8 mouse cellular contexts compared by ENCODE assay signal in genomic region chr13:58148256-58148831, GRCm38 (mm10). TPM values are rescaled to one million over a fixed set of nuclear protein-coding genes. Genes with fewer than 3 reads are reported as not detected.
DNase-seq lines count a peak whose midpoint lies in the region; ATAC-seq and TF ChIP-seq lines count a peak whose summit lies in the region.

No protein-coding gene starts in this region.

- H3K4me3 ChIP-seq in left cerebral cortex, adult 2 months: peak overlapping the region; percentile 41
- H3K4me3 ChIP-seq in limb, embryonic 10.5 days: peak overlapping the region; percentile 46
- peak overlapping the region; percentile 32 for H3K4me3 ChIP-seq in midbrain, embryonic 15.5 days

- intact Hi-C loops in left cerebral cortex, adult 2 months (cut with DNase I): no loop called here

- peak overlapping the region; percentile 62 for H3K4me2 ChIP-seq in midbrain, embryonic 15.5 days

- TF ChIP-seq POLR2A in brain, embryonic 14.5 days (IDR thresholded peaks at IDR 0.05; ENCODE audit: borderline replicate concordance, extremely low read depth, insufficient read depth, insufficient read length, poor library complexity, severe bottlenecking): no peak

- peak overlapping the region; percentile 23; the same call in 1 of the 2 replicates for H3K9ac ChIP-seq in midbrain, embryonic 15.5 days

- H3K27ac ChIP-seq in left cerebral cortex, adult 2 months: no peak overlapping the region
- no peak overlapping the region for H3K27ac ChIP-seq in limb, embryonic 10.5 days
- peak overlapping the region; percentile 62 for H3K27ac ChIP-seq in midbrain, embryonic 15.5 days

- no peaks in the 10 kb centered on the region for H3K9me3 ChIP-seq in limb, embryonic 10.5 days (replicated peaks)
- H3K9me3 ChIP-seq in midbrain, embryonic 15.5 days: no peaks in the 10 kb centered on the region

- under 1% methylated on average over 17 of the region's 17 CpGs for WGBS in limb, embryonic 10.5 days
- under 1% methylated on average over 17 of the region's 17 CpGs for WGBS in midbrain, embryonic 15.5 days

- peaks cover 12% of the 10 kb centered on the region for H3K4me1 ChIP-seq in limb, embryonic 10.5 days
- H3K4me1 ChIP-seq in midbrain, embryonic 15.5 days: peaks cover 12% of the 10 kb centered on the region

- peak; percentile 28 to 33 for DNase-seq in left cerebral cortex, adult 2 months (ENCODE audit: extremely low spot score in 1 of 2, low spot score in 2 of 2)
- DNase-seq in left cerebral cortex, adult 11 months (ENCODE audit: low spot score): no peak
- DNase-seq in brain, embryonic 14.5 days (ENCODE audit: low read depth): peak; percentile 94
- DNase-seq in limb, embryonic 10.5 days (ENCODE audit: low spot score): peak; percentile 81
- DNase-seq in testis, postnatal 10 days (ENCODE audit: low spot score): peak; percentile 77

- H3K27me3 ChIP-seq in limb, embryonic 10.5 days (ENCODE audit: low read depth, poor library complexity, severe bottlenecking): no peaks in the 10 kb centered on the region
- H3K27me3 ChIP-seq in midbrain, embryonic 15.5 days (replicated peaks): no peaks in the 10 kb centered on the region

- H3K36me3 ChIP-seq in limb, embryonic 10.5 days: no peaks in the 10 kb centered on the region
- H3K36me3 ChIP-seq in midbrain, embryonic 15.5 days (replicated peaks): no peaks in the 10 kb centered on the region

- no peak for TF ChIP-seq CTCF in left cerebral cortex, adult 2 months (IDR thresholded peaks at IDR 0.05)
- TF ChIP-seq CTCF in brain, embryonic 14.5 days (IDR thresholded peaks at IDR 0.05; ENCODE audit: borderline replicate concordance, extremely low read depth, insufficient read depth, insufficient read length): no peak

- ATAC-seq in erythroblast, adult 5-6 weeks (replicated peaks; ENCODE audit: low FRiP score, poor library complexity, severe bottlenecking): peak; percentile 96
- peak; percentile 80 to 81 for ATAC-seq in hematopoietic stem cell, adult 5-6 weeks (replicated peaks in 1 of 2; ENCODE audit: insufficient read depth in 1 of 2, low FRiP score in 2 of 2, low TSS enrichment in 1 of 2, low read depth in 1 of 2, poor library complexity in 2 of 2, severe bottlenecking in 2 of 2)
- ATAC-seq in midbrain, embryonic 15.5 days (replicated peaks): peak; percentile 90

RNA-seq across cellular contexts. Expression of gene Idnk, which starts 9.1 kb away (rescaled TPM):
- 10 to 100 TPM; 31.2 to 31.6 TPM for total RNA-seq in left cerebral cortex, adult 2 months (2021)
- polyA plus RNA-seq in brain, embryonic 14.5 days (2012; rRNA removed): 29.3 and 31.0 TPM in 2 replicates
- 9.2 and 15.0 TPM in 2 replicates for total RNA-seq in erythroblast, adult 5-6 weeks (2015; ENCODE audit: low replicate concordance)
- total RNA-seq in erythroblast, adult 5-6 weeks (2017; ENCODE audit: low replicate concordance): 4.7 and 14.4 TPM in 2 replicates
- total RNA-seq in hematopoietic stem cell, adult 5-6 weeks (2017): 28.0 and 47.5 TPM in 2 replicates
- polyA plus RNA-seq in limb, embryonic 10.5 days (2016; fragmentation: Nextera tagmentation; extraction: Ambion mirVana): 36.1 and 37.7 TPM in 2 replicates
- 60.4 and 60.8 TPM in 2 replicates for polyA plus RNA-seq in midbrain, embryonic 15.5 days (2015; fragmentation: Nextera tagmentation; extraction: Ambion mirVana)

RNA-seq across cellular contexts. Expression of gene Hnrnpa0, which starts 20.0 kb away (rescaled TPM):
- total RNA-seq in left cerebral cortex, adult 2 months (2021): 100 to 1,000 TPM; 120 to 128 TPM
- 391 and 399 TPM in 2 replicates for polyA plus RNA-seq in brain, embryonic 14.5 days (2012; rRNA removed)
- 29.6 and 35.1 TPM in 2 replicates for total RNA-seq in erythroblast, adult 5-6 weeks (2015; ENCODE audit: low replicate concordance)
- total RNA-seq in erythroblast, adult 5-6 weeks (2017; ENCODE audit: low replicate concordance): 12.9 and 24.4 TPM in 2 replicates
- 80.9 and 118 TPM in 2 replicates for total RNA-seq in hematopoietic stem cell, adult 5-6 weeks (2017)
- polyA plus RNA-seq in limb, embryonic 10.5 days (2016; fragmentation: Nextera tagmentation; extraction: Ambion mirVana): 33.3 and 35.3 TPM in 2 replicates
- 40.5 and 48.7 TPM in 2 replicates for polyA plus RNA-seq in midbrain, embryonic 15.5 days (2015; fragmentation: Nextera tagmentation; extraction: Ambion mirVana)

RNA-seq across cellular contexts. Expression of gene Klhl3, which starts 35.0 kb away (rescaled TPM):
- total RNA-seq in left cerebral cortex, adult 2 months (2021): 10 to 100 TPM; 32.6 to 36.9 TPM
- polyA plus RNA-seq in brain, embryonic 14.5 days (2012; rRNA removed): 7.7 and 10.9 TPM in 2 replicates
- total RNA-seq in erythroblast, adult 5-6 weeks (2015; ENCODE audit: low replicate concordance): 0.21 TPM in 1 of 2 replicates, not detected in the other
- 0.14 TPM in 1 of 2 replicates, not detected in the other for total RNA-seq in erythroblast, adult 5-6 weeks (2017; ENCODE audit: low replicate concordance)
- total RNA-seq in hematopoietic stem cell, adult 5-6 weeks (2017): 5.9 and 8.2 TPM in 2 replicates
- 2.1 and 3.2 TPM in 2 replicates for polyA plus RNA-seq in limb, embryonic 10.5 days (2016; fragmentation: Nextera tagmentation; extraction: Ambion mirVana)
- 12.7 and 14.2 TPM in 2 replicates for polyA plus RNA-seq in midbrain, embryonic 15.5 days (2015; fragmentation: Nextera tagmentation; extraction: Ambion mirVana)
